Mouse (Mus musculus): ENCODE results near the gene Fggy.

DNA sequence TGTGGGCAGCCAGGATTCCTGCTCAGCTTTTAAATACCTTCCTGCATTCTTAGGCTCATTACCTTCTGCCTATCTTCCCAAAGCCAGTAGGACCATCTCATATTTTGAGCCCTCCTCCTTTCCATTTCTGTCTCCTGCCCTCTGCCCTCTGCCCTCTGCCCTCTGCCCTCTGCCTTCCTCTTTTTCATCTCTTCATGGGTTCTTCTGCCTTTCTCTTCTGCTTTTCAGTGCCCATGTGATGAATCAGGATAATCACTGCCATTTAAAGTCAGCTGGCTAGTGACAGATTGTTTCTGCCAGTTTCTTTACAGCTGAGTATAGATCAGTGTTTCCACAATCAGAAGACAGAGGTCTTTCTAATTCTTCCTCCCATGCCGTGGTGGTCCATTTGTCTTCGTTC is 273.0 kb downstream of the Fggy start:
- no peak for TF ChIP-seq POLR2A (IDR thresholded peaks at IDR 0.05; ENCODE audit: borderline replicate concordance, low read depth, low read length)
- no peak for TF ChIP-seq CTCF (IDR thresholded peaks at IDR 0.05; ENCODE audit: low read depth, low read length)
